Mouse (Mus musculus) liver, embryonic 14 days (tissue): ENCODE results near the gene Olfr702. TPM values are rescaled to one million over a fixed set of nuclear protein-coding genes. Genes with fewer than 3 reads are reported as not detected.

Experiments
- polyA plus RNA-seq: library from polyadenylated mRNA; depleted of rRNA; stranded (reverse); fragments of >200 nt; gene quantifications from 2 replicates; pipeline ENCODE4 v1.2.3, GENCODE M21; 2012; rRNA removed

Olfr702 gene
- not detected in 2 replicates for polyA plus RNA-seq

GRCm38 (mm10) chr7:106833793-106834192 is at the start of gene Olfr702:
Gene Olfr702 (minus strand): TSS chr7:106833893.

GRCm38 (mm10) chr7:106876791-106877190 is 43.1 kb upstream of the Olfr702 start, which contains the start of gene Olfr705:
Gene Olfr705 (minus strand): TSS chr7:106876891.

GRCm38 (mm10) chr7:106862885-106863284 is 29.2 kb upstream of the Olfr702 start, which contains the start of gene Olfr704:
Gene Olfr704 (plus strand): TSS chr7:106863185.

GRCm38 (mm10) chr7:106843060-106843459 is 9.4 kb upstream of the Olfr702 start, which contains the start of gene Olfr703:
Gene Olfr703 (plus strand): TSS chr7:106843360.

GRCm38 (mm10) chr7:106813829-106814228 is 19.9 kb downstream of the Olfr702 start, which contains the start of gene Olfr701:
Gene Olfr701 (plus strand): TSS chr7:106814129.

GRCm38 (mm10) chr7:106808734-106809133 is 25.0 kb downstream of the Olfr702 start, which contains the start of gene Olfr700:
Gene Olfr700 (minus strand): TSS chr7:106808834.

GRCm38 (mm10) chr7:106793098-106793497 is 40.6 kb downstream of the Olfr702 start, which contains the start of gene Olfr699:
Gene Olfr699 (minus strand): TSS chr7:106793198.

Other genes with a start within 250 kb of the Olfr702 start
- not detected in 2 replicates for gene Olfr693, start 153.3 kb downstream of the Olfr702 start, polyA plus RNA-seq
- gene Olfr694, start 142.1 kb downstream of the Olfr702 start, polyA plus RNA-seq: not detected in 2 replicates
- not detected in 2 replicates for gene Olfr695, start 117.5 kb downstream of the Olfr702 start, polyA plus RNA-seq
- gene Olfr697, start 91.5 kb downstream of the Olfr702 start, polyA plus RNA-seq: not detected in 2 replicates
- gene Olfr698, start 78.5 kb downstream of the Olfr702 start, polyA plus RNA-seq: not detected in 2 replicates
- gene Olfr699, start 40.7 kb downstream of the Olfr702 start, polyA plus RNA-seq: not detected in 2 replicates
- gene Olfr700, start 25.1 kb downstream of the Olfr702 start, polyA plus RNA-seq: not detected in 2 replicates
- not detected in 2 replicates for gene Olfr701, start 19.8 kb downstream of the Olfr702 start, polyA plus RNA-seq
- not detected in 2 replicates for gene Olfr703, start 9.5 kb upstream of the Olfr702 start, polyA plus RNA-seq
- gene Olfr704, start 29.3 kb upstream of the Olfr702 start, polyA plus RNA-seq: not detected in 2 replicates
- gene Olfr705, start 43.0 kb upstream of the Olfr702 start, polyA plus RNA-seq: not detected in 2 replicates
- gene Olfr706, start 54.3 kb upstream of the Olfr702 start, polyA plus RNA-seq: not detected in 2 replicates
- not detected in 2 replicates for gene Olfr707, start 67.3 kb upstream of the Olfr702 start, polyA plus RNA-seq
- not detected in 2 replicates for gene Olfr1532-ps1, start 74.1 kb upstream of the Olfr702 start, polyA plus RNA-seq
- not detected in 2 replicates for gene Olfr709-ps1, start 98.3 kb upstream of the Olfr702 start, polyA plus RNA-seq
- gene Olfr710, start 114.4 kb upstream of the Olfr702 start, polyA plus RNA-seq: not detected in 2 replicates
- gene Olfr6, start 130.0 kb upstream of the Olfr702 start, polyA plus RNA-seq: not detected in 2 replicates
- not detected in 2 replicates for gene Olfr711, start 141.6 kb upstream of the Olfr702 start, polyA plus RNA-seq
- gene Olfr2, start 172.2 kb upstream of the Olfr702 start, polyA plus RNA-seq: not detected in 2 replicates
- not detected in 2 replicates for gene Olfr713, start 197.3 kb upstream of the Olfr702 start, polyA plus RNA-seq
- not detected in 2 replicates for gene Olfr714, start 237.1 kb upstream of the Olfr702 start, polyA plus RNA-seq